Mouse (Mus musculus): ENCODE data around the gene Ifrd2. TPM values are rescaled to one million over a fixed set of nuclear protein-coding genes. Genes with fewer than 3 reads are reported as not detected.

Ifrd2 gene
- polyA plus RNA-seq, 1 experiment: 55.4 TPM

DNA sequence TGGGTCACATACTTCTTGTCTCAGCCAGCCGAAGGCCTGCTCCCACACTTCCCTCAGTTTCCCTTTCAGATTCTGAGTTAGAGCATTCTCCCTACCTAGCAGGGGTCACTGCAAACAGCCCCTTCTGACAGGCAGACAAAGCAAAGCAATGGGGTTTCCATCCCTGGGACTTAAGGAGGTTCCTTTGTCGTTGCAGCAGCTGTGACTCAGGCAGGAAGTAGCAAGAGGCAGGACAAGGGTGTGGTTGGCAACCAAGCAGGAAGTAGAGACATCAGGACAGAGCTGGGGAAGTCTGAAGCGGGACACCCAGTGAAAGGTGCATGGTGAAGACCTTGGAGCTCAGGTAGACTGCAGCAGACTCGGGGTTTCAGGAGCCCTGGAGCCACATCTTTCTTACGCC lies 37.1 kb downstream of the Ifrd2 start:
- Histone ChIP-seq H3K36me3 (ENCODE audit: control insufficient read depth, insufficient read depth, low read length) (peaks cover 13% of the 10 kb centered on the region), H3K27ac (ENCODE audit: insufficient read depth, low read depth, low read length) (peak overlapping the region; percentile 69), H3K27me3 (ENCODE audit: control insufficient read depth, insufficient read depth, low read length) (no peaks in the 10 kb centered on the region), H3K4me3 (ENCODE audit: low read depth, low read length) (no peak overlapping the region), H3K4me1 (ENCODE audit: control insufficient read depth, insufficient read depth, insufficient read length, low read length) (peaks cover 54% of the 10 kb centered on the region)
- 38% methylated on average over 5 of the region's 5 CpGs for WGBS
- TF ChIP-seq CTCF (IDR thresholded peaks at IDR 0.05; ENCODE audit: extremely low read depth, insufficient read length, insufficient replicate concordance, low read depth, low read length) (no peak), POLR2A (IDR thresholded peaks at IDR 0.05; ENCODE audit: low read depth, low read length) (no peak)

DNA sequence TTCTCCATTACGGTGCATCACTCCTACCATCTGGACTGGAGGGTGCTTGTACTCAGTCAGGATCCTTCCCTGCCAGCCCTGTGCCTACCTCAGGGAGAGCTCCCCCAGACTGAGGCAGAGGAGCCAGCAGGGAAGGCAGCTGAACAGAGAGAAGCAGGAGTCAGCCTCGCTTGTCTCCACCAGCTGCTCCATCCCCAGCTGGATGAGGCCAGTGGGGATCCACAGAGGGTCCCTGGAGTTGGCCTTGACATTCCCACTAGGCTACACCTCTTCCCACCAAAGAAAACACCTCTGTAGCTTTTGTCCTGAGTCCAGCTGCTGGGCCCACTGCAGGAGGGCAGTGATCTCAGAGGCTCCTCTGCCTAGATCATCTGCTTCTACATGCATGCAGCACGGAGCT lies 37.5 kb downstream of the Ifrd2 start:
- 74% methylated on average over 3 of the region's 3 CpGs for WGBS
- H3K4me3 ChIP-seq (ENCODE audit: low read depth, low read length): no peak overlapping the region
- TF ChIP-seq CTCF (IDR thresholded peaks at IDR 0.05; ENCODE audit: extremely low read depth, insufficient read length, insufficient replicate concordance, low read depth, low read length) (no peak), POLR2A (IDR thresholded peaks at IDR 0.05; ENCODE audit: low read depth, low read length) (no peak)
- H3K27ac ChIP-seq (ENCODE audit: insufficient read depth, low read depth, low read length): peak overlapping the region; percentile 54
- no peaks in the 10 kb centered on the region for H3K27me3 ChIP-seq (ENCODE audit: control insufficient read depth, insufficient read depth, low read length)
- peaks cover 9% of the 10 kb centered on the region for H3K36me3 ChIP-seq (ENCODE audit: control insufficient read depth, insufficient read depth, low read length)
- H3K4me1 ChIP-seq (ENCODE audit: control insufficient read depth, insufficient read depth, insufficient read length, low read length): peaks cover 53% of the 10 kb centered on the region

DNA sequence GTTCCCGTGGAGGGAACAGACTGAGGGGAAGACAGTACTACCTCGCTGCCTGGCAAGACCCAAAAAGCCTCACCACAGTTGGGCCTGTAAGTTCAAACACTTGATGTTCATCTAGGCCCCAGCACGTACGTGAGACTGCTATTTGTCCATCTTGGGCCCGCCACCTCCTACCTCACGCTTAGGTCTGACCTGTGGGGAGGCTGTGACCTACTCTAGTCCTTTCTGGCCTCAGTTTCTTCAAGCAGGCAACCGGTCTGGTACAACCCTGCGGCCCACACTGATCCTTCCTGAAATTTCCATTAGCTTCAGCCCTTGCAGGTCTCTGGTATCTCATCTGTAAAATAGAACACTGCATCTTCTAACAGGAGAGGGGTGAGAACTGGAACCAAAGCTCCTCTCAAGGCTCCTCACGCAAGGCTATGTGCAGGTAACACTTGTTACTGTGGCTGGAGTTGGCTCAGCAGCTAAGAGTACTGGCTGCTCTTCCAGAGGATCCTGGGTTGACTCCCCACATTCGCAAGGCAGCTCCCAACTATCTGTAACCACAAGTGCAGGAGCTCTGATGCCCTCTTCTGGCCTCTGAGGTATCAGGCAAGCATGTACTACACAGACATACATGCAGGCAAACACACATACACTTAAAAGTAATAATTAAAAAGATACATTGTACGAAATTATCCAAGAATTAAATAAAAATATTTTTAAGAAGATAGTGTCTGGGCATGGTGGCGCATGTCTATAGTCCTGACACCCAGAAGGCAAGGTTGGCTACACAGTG lies 38.1 kb downstream of the Ifrd2 start:
- H3K4me3 ChIP-seq (ENCODE audit: low read depth, low read length): no peak overlapping the region
- TF ChIP-seq CTCF (IDR thresholded peaks at IDR 0.05; ENCODE audit: extremely low read depth, insufficient read length, insufficient replicate concordance, low read depth, low read length): no peak
- TF ChIP-seq POLR2A (IDR thresholded peaks at IDR 0.05; ENCODE audit: low read depth, low read length): no peak
- peak overlapping the region; percentile 54 for H3K27ac ChIP-seq (ENCODE audit: insufficient read depth, low read depth, low read length)
- peaks cover 4% of the 10 kb centered on the region for H3K36me3 ChIP-seq (ENCODE audit: control insufficient read depth, insufficient read depth, low read length)
- 90% methylated on average over 12 of the region's 12 CpGs for WGBS
- H3K4me1 ChIP-seq (ENCODE audit: control insufficient read depth, insufficient read depth, insufficient read length, low read length): peaks cover 52% of the 10 kb centered on the region
- H3K27me3 ChIP-seq (ENCODE audit: control insufficient read depth, insufficient read depth, low read length): no peaks in the 10 kb centered on the region

DNA sequence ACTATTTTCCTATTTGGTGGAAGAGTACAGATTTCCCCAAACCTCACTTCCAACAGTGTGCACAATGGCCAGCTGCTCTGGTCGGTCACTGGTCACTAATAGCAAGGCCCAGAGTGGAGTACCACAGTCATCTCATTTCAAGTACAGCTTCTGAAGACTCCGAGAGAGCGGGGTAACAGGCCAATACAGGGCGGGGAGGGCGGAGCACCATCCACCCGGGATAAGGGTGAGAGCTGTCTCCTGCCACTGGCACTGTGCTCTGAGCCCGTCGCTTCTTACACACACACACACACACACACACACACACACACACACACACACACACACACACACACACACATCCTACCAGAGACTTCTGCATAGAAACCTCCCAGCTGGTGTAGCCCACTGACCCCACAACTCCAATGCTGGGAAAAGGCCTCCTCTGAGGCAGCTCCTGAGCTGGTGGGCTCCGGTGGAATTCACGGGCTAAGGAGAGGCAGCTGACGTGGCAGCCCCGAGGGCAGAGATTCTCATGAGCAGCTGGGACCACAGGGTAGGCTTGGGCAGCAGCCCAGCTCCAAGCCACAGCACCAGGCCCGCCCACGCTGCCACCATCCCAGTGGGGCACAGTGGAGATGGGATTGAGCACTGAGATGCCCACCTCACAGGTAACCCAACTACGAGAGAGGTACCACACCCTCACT lies 38.9 kb downstream of the Ifrd2 start:
- Histone ChIP-seq H3K4me3 (ENCODE audit: low read depth, low read length) (0 out of 2 replicates have a peak overlapping the region, but pooled peaks have one; percentile 1), H3K4me1 (ENCODE audit: control insufficient read depth, insufficient read depth, insufficient read length, low read length) (peaks cover 51% of the 10 kb centered on the region), H3K36me3 (ENCODE audit: control insufficient read depth, insufficient read depth, low read length) (peaks cover 4% of the 10 kb centered on the region), H3K27me3 (ENCODE audit: control insufficient read depth, insufficient read depth, low read length) (no peaks in the 10 kb centered on the region), H3K27ac (ENCODE audit: insufficient read depth, low read depth, low read length) (no peak overlapping the region)
- WGBS: 58% methylated on average over 15 of the region's 15 CpGs
- no peak for TF ChIP-seq POLR2A (IDR thresholded peaks at IDR 0.05; ENCODE audit: low read depth, low read length)
- TF ChIP-seq CTCF (IDR thresholded peaks at IDR 0.05; ENCODE audit: extremely low read depth, insufficient read length, insufficient replicate concordance, low read depth, low read length): no peak

- Histone ChIP-seq H3K27me3 (ENCODE audit: control insufficient read depth, insufficient read depth, low read length) (no peaks in the 10 kb centered on the region), H3K36me3 (ENCODE audit: control insufficient read depth, insufficient read depth, low read length) (peaks cover 4% of the 10 kb centered on the region), H3K4me1 (ENCODE audit: control insufficient read depth, insufficient read depth, insufficient read length, low read length) (peaks cover 53% of the 10 kb centered on the region), H3K4me3 (ENCODE audit: low read depth, low read length) (0 out of 2 replicates have a peak overlapping the region, but pooled peaks have one; percentile 1), H3K27ac (ENCODE audit: insufficient read depth, low read depth, low read length) (0 out of 2 replicates have a peak overlapping the region, but pooled peaks have one; percentile 5)
- TF ChIP-seq POLR2A (IDR thresholded peaks at IDR 0.05; ENCODE audit: low read depth, low read length) (no peak; the same call in 1 of the 2 replicates), CTCF (IDR thresholded peaks at IDR 0.05; ENCODE audit: extremely low read depth, insufficient read length, insufficient replicate concordance, low read depth, low read length) (peak; percentile 62; the same call in 1 of the 2 replicates)
- WGBS: 23% methylated on average over 2 of the region's 2 CpGs
These were observed 39.4 kb downstream of the Ifrd2 start for GRCm38 (mm10) chr9:107626844-107627277.

GRCm38 (mm10) chr9:107627387-107628255 lies 40.2 kb downstream of the Ifrd2 start:
- Histone ChIP-seq H3K4me1 (ENCODE audit: control insufficient read depth, insufficient read depth, insufficient read length, low read length) (peaks cover 59% of the 10 kb centered on the region), H3K27ac (ENCODE audit: insufficient read depth, low read depth, low read length) (peak overlapping the region; percentile 27), H3K36me3 (ENCODE audit: control insufficient read depth, insufficient read depth, low read length) (peaks cover 4% of the 10 kb centered on the region), H3K4me3 (ENCODE audit: low read depth, low read length) (no peak overlapping the region), H3K27me3 (ENCODE audit: control insufficient read depth, insufficient read depth, low read length) (no peaks in the 10 kb centered on the region)
- 73% methylated on average over 20 of the region's 20 CpGs for WGBS
- TF ChIP-seq POLR2A (IDR thresholded peaks at IDR 0.05; ENCODE audit: low read depth, low read length) (no peak), CTCF (IDR thresholded peaks at IDR 0.05; ENCODE audit: extremely low read depth, insufficient read length, insufficient replicate concordance, low read depth, low read length) (no peak)

Data from small intestine, adult 2 months (tissue).